In genomic region chr15:26378879-26379278, GRCm38 (mm10) we compare ENCODE assay signal across 23 mouse cellular contexts.
DNase-seq lines count a peak whose midpoint lies in the region; ATAC-seq and TF ChIP-seq lines count a peak whose summit lies in the region.
"Had no signal": no experiment of that assay in that cellular context is flagged by ENCODE, and none has a peak within 500 bp of the region (broad histone marks: within the 10 kb centered on the region; RNA-seq: fewer than 3 reads in every experiment).

No protein-coding gene starts in this region.

- H3K36me3 ChIP-seq in liver, adult 2 months (ENCODE audit: control insufficient read depth, insufficient read depth, low read length): no peaks in the 10 kb centered on the region
- H3K36me3 ChIP-seq in liver, embryonic 11.5 days (ENCODE audit: control insufficient read depth, insufficient read depth, low read length): no peaks in the 10 kb centered on the region
- H3K36me3 ChIP-seq: embryonic facial prominence, embryonic 10.5 days; embryonic facial prominence, embryonic 12.5 days; forebrain, embryonic 15.5 days; G1E had no signal

- H3K9me3 ChIP-seq in liver, embryonic 11.5 days (ENCODE audit: control insufficient read depth, low read length): no peaks in the 10 kb centered on the region
- H3K9me3 ChIP-seq: embryonic facial prominence, embryonic 10.5 days; embryonic facial prominence, embryonic 12.5 days; forebrain, embryonic 13.5 days; forebrain, embryonic 15.5 days; G1E had no signal

- no peak overlapping the region for H3K9ac ChIP-seq in liver, adult 2 months (ENCODE audit: low read depth, low read length)
- H3K9ac ChIP-seq in liver, embryonic 11.5 days (ENCODE audit: low read depth, low read length): no peak overlapping the region
- H3K9ac ChIP-seq: embryonic facial prominence, embryonic 12.5 days; forebrain, embryonic 13.5 days; forebrain, embryonic 15.5 days; forebrain, postnatal 0 days had no signal

- no peak for TF ChIP-seq POLR2A in liver, adult 2 months (IDR thresholded peaks at IDR 0.05; ENCODE audit: extremely low read depth, insufficient read depth, low read length)
- no peak for TF ChIP-seq POLR2A in cerebellum, adult 2 months (IDR thresholded peaks at IDR 0.05; ENCODE audit: borderline replicate concordance, insufficient read depth, low read length)

- H3K4me2 ChIP-seq in liver, embryonic 11.5 days: no peak overlapping the region
- H3K4me2 ChIP-seq: embryonic facial prominence, embryonic 12.5 days; forebrain, embryonic 13.5 days; forebrain, embryonic 15.5 days had no signal

- no peaks in the 10 kb centered on the region for H3K27me3 ChIP-seq in liver, adult 2 months (ENCODE audit: control insufficient read depth, insufficient read depth, low read length)
- H3K27me3 ChIP-seq in liver, embryonic 11.5 days (replicated peaks; ENCODE audit: control insufficient read depth, insufficient read depth, low read length): no peaks in the 10 kb centered on the region
- H3K27me3 ChIP-seq in cerebellum, adult 2 months (ENCODE audit: control insufficient read depth, insufficient read depth, low read length): no peaks in the 10 kb centered on the region
- H3K27me3 ChIP-seq: CH12.LX; embryonic facial prominence, embryonic 12.5 days; forebrain, embryonic 13.5 days; forebrain, embryonic 15.5 days had no signal

- 53% methylated on average over 4 of the region's 4 CpGs for WGBS in liver, adult 2 months
- 77% methylated on average over 4 of the region's 4 CpGs for WGBS in liver, embryonic 11.5 days
- WGBS in cerebellum, adult 2 months: 90% methylated on average over 4 of the region's 4 CpGs

- H3K4me1 ChIP-seq in liver, adult 2 months (ENCODE audit: control insufficient read depth, insufficient read depth, low read length): peaks cover 24% of the 10 kb centered on the region
- no peaks in the 10 kb centered on the region for H3K4me1 ChIP-seq in liver, embryonic 11.5 days (replicated peaks; ENCODE audit: control insufficient read depth, insufficient read depth, low read length)
- no peaks in the 10 kb centered on the region; the same call in 1 of the 2 replicates for H3K4me1 ChIP-seq in cerebellum, adult 2 months (ENCODE audit: control insufficient read depth, insufficient read depth, low read length)
- H3K4me1 ChIP-seq: embryonic facial prominence, embryonic 10.5 days; embryonic facial prominence, embryonic 12.5 days; forebrain, embryonic 13.5 days; forebrain, embryonic 15.5 days had no signal

- no peak overlapping the region for H3K4me3 ChIP-seq in liver, adult 2 months (ENCODE audit: insufficient read depth, low read depth, low read length)
- H3K4me3 ChIP-seq in liver, embryonic 11.5 days (ENCODE audit: low read depth, low read length): no peak overlapping the region
- H3K4me3 ChIP-seq in cerebellum, adult 2 months (replicated peaks; ENCODE audit: insufficient read depth, low read depth, low read length): no peak overlapping the region
- H3K4me3 ChIP-seq: embryonic facial prominence, embryonic 10.5 days; embryonic facial prominence, embryonic 12.5 days; forebrain, embryonic 13.5 days; forebrain, embryonic 15.5 days had no signal

- H3K27ac ChIP-seq in liver, adult 2 months (replicated peaks; ENCODE audit: insufficient read depth, low read depth, low read length): no peak overlapping the region
- H3K27ac ChIP-seq in liver, embryonic 11.5 days (ENCODE audit: low read depth, low read length): no peak overlapping the region
- no peak overlapping the region for H3K27ac ChIP-seq in cerebellum, adult 2 months (ENCODE audit: insufficient read depth, low read length)
- H3K27ac ChIP-seq: embryonic facial prominence, embryonic 10.5 days; embryonic facial prominence, embryonic 12.5 days; forebrain, embryonic 13.5 days; forebrain, embryonic 15.5 days had no signal

- peak; percentile 19 for DNase-seq in adrenal gland, adult 8-10 months
- no peak for DNase-seq in adrenal gland, adult 18-20 months (ENCODE audit: low spot score in 2 of 2)
- peak; percentile 82 for DNase-seq in liver, adult 2 months (ENCODE audit: extremely low read depth, low read depth, low spot score)
- no peak for DNase-seq in liver, embryonic 11.5 days (ENCODE audit: low spot score)
- peak; percentile 4 for DNase-seq in adipocyte (ENCODE audit: low spot score)
- DNase-seq in cerebellum, adult 2 months: no peak
- DNase-seq in right cerebral cortex, postnatal 14 days: no peak
- DNase-seq: adrenal gland, postnatal 14 days; cerebellum, adult 11 months; cerebellum, adult 18-20 months; cerebellum, adult 9-10 months; cerebellum, postnatal 10 days; cerebellum, postnatal 25 days; forebrain, postnatal 0 days had no signal

- no peak for TF ChIP-seq CTCF in liver, adult 2 months (IDR thresholded peaks at IDR 0.05; ENCODE audit: low read depth, low read length)
- no peak for TF ChIP-seq CTCF in cerebellum, adult 2 months (IDR thresholded peaks at IDR 0.05; ENCODE audit: borderline replicate concordance, insufficient read depth, low read depth, low read length)

- ATAC-seq in liver, embryonic 11.5 days (replicated peaks; ENCODE audit: low FRiP score): no peak
- ATAC-seq: activated CD4-positive, CD25-positive, alpha-beta regulatory T cell, adult 4 months; CD4-positive, CD25-positive, alpha-beta regulatory T cell, adult 4 months; forebrain, embryonic 13.5 days; forebrain, embryonic 15.5 days; forebrain, postnatal 0 days; Patski had no signal

- no peaks in the 10 kb centered on the region for H3K79me2 ChIP-seq in liver, adult 2 months (ENCODE audit: control insufficient read depth, insufficient read depth, low read length)

Comparison
In these comparisons a context has a peak if more than half of its experiments do, and no peak if none do; other contexts are left out.
1. DNase-seq: peak in adrenal gland, adult 8-10 months (single experiment), liver, adult 2 months (single experiment) and adipocyte (single experiment); none in adrenal gland, adult 18-20 months (0 of 2), liver, embryonic 11.5 days (single experiment), cerebellum, adult 2 months (0 of 2) and right cerebral cortex, postnatal 14 days (single experiment).